Mouse (Mus musculus): ENCODE measurements around the gene Nol10. TPM values are rescaled to one million over a fixed set of nuclear protein-coding genes. Genes with fewer than 3 reads are reported as not detected.

Gene Nol10
- total and polyA plus RNA-seq, 2 experiments from 2014 or later: 2.2 to 7.6 TPM

DNA sequence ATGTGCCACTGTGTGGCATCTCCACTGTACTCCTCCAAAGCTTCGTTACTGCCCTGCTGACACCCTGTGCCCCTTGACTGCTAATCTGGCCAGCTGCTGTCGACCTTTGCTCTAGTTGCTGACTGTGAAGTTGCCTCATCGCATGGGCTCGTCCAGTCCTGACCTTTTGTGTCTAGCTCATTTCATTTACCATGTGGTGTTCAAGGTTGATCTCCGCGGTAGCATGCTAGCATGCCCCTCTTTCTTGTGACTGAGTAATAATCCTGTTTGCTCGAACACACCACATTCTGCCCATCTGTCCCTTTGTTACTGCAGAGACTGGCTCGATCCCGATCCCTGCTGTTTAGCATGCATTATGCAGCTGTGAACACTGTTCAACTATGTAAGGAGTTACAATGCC lies 93.2 kb downstream of the Nol10 start:
- H3K36me3 ChIP-seq (replicated peaks; ENCODE audit: control insufficient read depth, insufficient read depth, low read length): no peaks in the 10 kb centered on the region
- no peak for TF ChIP-seq CTCF (IDR thresholded peaks at IDR 0.05; ENCODE audit: low read depth)
- no peak for TF ChIP-seq EP300 (IDR thresholded peaks at IDR 0.05; ENCODE audit: low read depth)
- no peak overlapping the region for H3K27ac ChIP-seq (ENCODE audit: low read depth)
- ATAC-seq (ENCODE audit: insufficient read depth, low read depth) (no peak), DNase-seq (ENCODE audit: low spot score) (no peak)
- H3K4me2 ChIP-seq (ENCODE audit: low read depth, low read length): no peak overlapping the region
- WGBS: 71% methylated on average over 9 of the region's 9 CpGs
- H3K9me3 ChIP-seq (replicated peaks; ENCODE audit: control insufficient read depth, low read length): no peaks in the 10 kb centered on the region
- H3K9ac ChIP-seq (replicated peaks; ENCODE audit: low read depth, low read length): no peak overlapping the region
- H3K4me1 ChIP-seq (ENCODE audit: control insufficient read depth, insufficient read depth): no peaks in the 10 kb centered on the region
- no peak overlapping the region for H3K4me3 ChIP-seq (ENCODE audit: low read depth, low read length)
- H3K27me3 ChIP-seq (ENCODE audit: control insufficient read depth, insufficient read depth, low read length): no peaks in the 10 kb centered on the region

GRCm38 (mm10) chr12:17444406-17444805 lies 96.1 kb downstream of the Nol10 start:
- H3K9me3 ChIP-seq (replicated peaks; ENCODE audit: control insufficient read depth, low read length): no peaks in the 10 kb centered on the region
- no peak overlapping the region for H3K9ac ChIP-seq (replicated peaks; ENCODE audit: low read depth, low read length)
- H3K36me3 ChIP-seq (replicated peaks; ENCODE audit: control insufficient read depth, insufficient read depth, low read length): no peaks in the 10 kb centered on the region
- WGBS: 60% methylated on average over 11 of the region's 11 CpGs
- peak overlapping the region; percentile 23 for H3K27ac ChIP-seq (ENCODE audit: low read depth)
- 0 out of 2 replicates have a peak, but pooled peaks cover 5% of the 10 kb centered on the region for H3K4me1 ChIP-seq (ENCODE audit: control insufficient read depth, insufficient read depth)
- ATAC-seq (ENCODE audit: insufficient read depth, low read depth): peak; percentile 45; the same call in 1 of the 2 replicates
- H3K4me2 ChIP-seq (ENCODE audit: low read depth, low read length): no peak overlapping the region
- H3K4me3 ChIP-seq (ENCODE audit: low read depth, low read length): no peak overlapping the region
- TF ChIP-seq CTCF (IDR thresholded peaks at IDR 0.05; ENCODE audit: low read depth) (no peak), EP300 (IDR thresholded peaks at IDR 0.05; ENCODE audit: low read depth) (peak; percentile 87; the same call in 1 of the 2 replicates)
- H3K27me3 ChIP-seq (ENCODE audit: control insufficient read depth, insufficient read depth, low read length): 0 out of 2 replicates have a peak, but pooled peaks cover 5% of the 10 kb centered on the region
- peak; percentile 62 for DNase-seq (ENCODE audit: low spot score)

DNA sequence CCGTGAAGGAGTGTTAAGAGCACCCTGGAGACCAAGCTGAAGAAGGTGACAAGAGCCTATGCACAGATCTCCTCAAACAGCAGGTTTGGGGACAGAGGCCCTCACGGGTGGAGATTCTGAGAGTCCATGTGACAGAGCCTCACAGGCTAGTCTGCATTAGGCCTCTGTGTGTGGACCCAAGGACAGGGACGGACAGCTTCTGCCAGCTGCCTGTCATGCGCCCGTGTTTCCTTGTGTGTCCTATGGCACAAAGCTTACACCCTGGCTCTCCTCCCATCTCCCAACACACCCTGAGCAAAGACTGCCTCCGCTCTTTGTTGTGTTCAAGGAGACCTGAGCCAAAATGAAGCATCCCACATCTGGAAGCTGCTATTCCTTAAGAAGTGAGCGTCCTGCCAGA lies 97.0 kb downstream of the Nol10 start:
- Histone ChIP-seq H3K27me3 (ENCODE audit: control insufficient read depth, insufficient read depth, low read length) (0 out of 2 replicates have a peak, but pooled peaks cover 5% of the 10 kb centered on the region), H3K36me3 (replicated peaks; ENCODE audit: control insufficient read depth, insufficient read depth, low read length) (no peaks in the 10 kb centered on the region), H3K9ac (replicated peaks; ENCODE audit: low read depth, low read length) (no peak overlapping the region), H3K9me3 (replicated peaks; ENCODE audit: control insufficient read depth, low read length) (no peaks in the 10 kb centered on the region), H3K27ac (ENCODE audit: low read depth) (no peak overlapping the region; the same call in 1 of the 2 replicates), H3K4me3 (ENCODE audit: low read depth, low read length) (no peak overlapping the region), H3K4me2 (ENCODE audit: low read depth, low read length) (no peak overlapping the region), H3K4me1 (ENCODE audit: control insufficient read depth, insufficient read depth) (0 out of 2 replicates have a peak, but pooled peaks cover 6% of the 10 kb centered on the region)
- 90% methylated on average over 7 of the region's 7 CpGs for WGBS
- ATAC-seq (ENCODE audit: insufficient read depth, low read depth): no peak
- no peak for TF ChIP-seq CTCF (IDR thresholded peaks at IDR 0.05; ENCODE audit: low read depth)
- TF ChIP-seq EP300 (IDR thresholded peaks at IDR 0.05; ENCODE audit: low read depth): no peak
- no peak for DNase-seq (ENCODE audit: low spot score)

DNA sequence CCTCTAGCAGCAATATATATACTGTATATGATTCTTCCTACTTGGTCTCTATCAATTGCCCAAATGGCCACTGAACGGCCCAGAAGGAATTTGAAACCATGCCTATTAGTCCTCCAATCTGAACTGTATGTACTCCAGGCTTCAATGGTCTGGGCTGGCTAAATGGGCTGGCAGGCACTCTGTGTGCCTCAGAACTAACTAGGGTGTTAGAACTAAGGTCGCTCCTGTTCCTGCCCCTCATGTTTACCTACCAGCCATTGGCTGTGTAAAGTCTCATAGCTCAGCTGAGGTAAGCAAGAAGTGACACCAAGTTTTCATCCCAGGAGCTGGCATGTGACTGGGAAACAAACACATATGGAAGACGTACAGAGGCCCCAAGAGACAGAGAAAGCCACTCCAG lies 100.5 kb downstream of the Nol10 start:
- H3K4me3 ChIP-seq (ENCODE audit: low read depth, low read length): no peak overlapping the region
- no peak overlapping the region for H3K27ac ChIP-seq (ENCODE audit: low read depth)
- no peak overlapping the region for H3K9ac ChIP-seq (replicated peaks; ENCODE audit: low read depth, low read length)
- DNase-seq (ENCODE audit: low spot score): no peak
- TF ChIP-seq EP300 (IDR thresholded peaks at IDR 0.05; ENCODE audit: low read depth): no peak
- no peak for TF ChIP-seq CTCF (IDR thresholded peaks at IDR 0.05; ENCODE audit: low read depth)
- 76% methylated on average over 3 of the region's 3 CpGs for WGBS
- H3K4me1 ChIP-seq (ENCODE audit: control insufficient read depth, insufficient read depth): 0 out of 2 replicates have a peak, but pooled peaks cover 6% of the 10 kb centered on the region
- no peaks in the 10 kb centered on the region for H3K36me3 ChIP-seq (replicated peaks; ENCODE audit: control insufficient read depth, insufficient read depth, low read length)
- no peak for ATAC-seq (ENCODE audit: insufficient read depth, low read depth)
- H3K27me3 ChIP-seq (ENCODE audit: control insufficient read depth, insufficient read depth, low read length): 0 out of 2 replicates have a peak, but pooled peaks cover 5% of the 10 kb centered on the region
- no peaks in the 10 kb centered on the region for H3K9me3 ChIP-seq (replicated peaks; ENCODE audit: control insufficient read depth, low read length)
- H3K4me2 ChIP-seq (ENCODE audit: low read depth, low read length): no peak overlapping the region

DNA sequence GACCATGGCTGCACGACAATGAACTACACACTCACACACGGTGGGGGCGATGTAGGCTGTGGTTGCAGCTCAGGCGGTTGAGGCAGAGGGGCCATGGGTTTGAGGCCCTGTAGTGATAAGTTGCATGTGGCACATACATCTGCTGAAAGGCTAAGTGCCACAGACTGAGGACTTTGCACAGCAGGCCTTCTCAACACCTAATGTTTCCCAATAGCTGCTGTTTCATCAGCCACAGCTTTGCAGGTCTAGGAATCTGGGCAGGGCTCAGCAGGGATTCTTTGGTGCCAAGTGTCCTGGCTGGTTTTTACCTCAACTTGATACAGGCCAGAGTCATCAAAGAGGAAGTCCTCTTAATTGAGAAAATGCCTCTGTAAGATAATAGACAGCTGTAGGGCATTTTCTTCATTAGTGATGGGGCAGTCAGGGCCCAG lies 101.4 kb downstream of the Nol10 start:
- Histone ChIP-seq H3K4me2 (ENCODE audit: low read depth, low read length) (no peak overlapping the region), H3K9me3 (replicated peaks; ENCODE audit: control insufficient read depth, low read length) (no peaks in the 10 kb centered on the region), H3K4me3 (ENCODE audit: low read depth, low read length) (no peak overlapping the region), H3K27me3 (ENCODE audit: control insufficient read depth, insufficient read depth, low read length) (0 out of 2 replicates have a peak, but pooled peaks cover 5% of the 10 kb centered on the region), H3K4me1 (ENCODE audit: control insufficient read depth, insufficient read depth) (0 out of 2 replicates have a peak, but pooled peaks cover 6% of the 10 kb centered on the region), H3K9ac (replicated peaks; ENCODE audit: low read depth, low read length) (no peak overlapping the region), H3K27ac (ENCODE audit: low read depth) (no peak overlapping the region), H3K36me3 (replicated peaks; ENCODE audit: control insufficient read depth, insufficient read depth, low read length) (no peaks in the 10 kb centered on the region)
- peak; percentile 59 for ATAC-seq (ENCODE audit: insufficient read depth, low read depth)
- DNase-seq (ENCODE audit: low spot score): no peak
- 34% methylated on average over 4 of the region's 4 CpGs for WGBS
- TF ChIP-seq EP300 (IDR thresholded peaks at IDR 0.05; ENCODE audit: low read depth) (no peak), CTCF (IDR thresholded peaks at IDR 0.05; ENCODE audit: low read depth) (no peak)

- TF ChIP-seq CTCF (IDR thresholded peaks at IDR 0.05; ENCODE audit: low read depth) (no peak), EP300 (IDR thresholded peaks at IDR 0.05; ENCODE audit: low read depth) (no peak)
- DNase-seq (ENCODE audit: low spot score): no peak
- H3K9ac ChIP-seq (replicated peaks; ENCODE audit: low read depth, low read length): no peak overlapping the region
- H3K36me3 ChIP-seq (replicated peaks; ENCODE audit: control insufficient read depth, insufficient read depth, low read length): no peaks in the 10 kb centered on the region
- H3K4me1 ChIP-seq (ENCODE audit: control insufficient read depth, insufficient read depth): 0 out of 2 replicates have a peak, but pooled peaks cover 6% of the 10 kb centered on the region
- no peak overlapping the region for H3K4me2 ChIP-seq (ENCODE audit: low read depth, low read length)
- no peak for ATAC-seq (ENCODE audit: insufficient read depth, low read depth)
- no peak overlapping the region for H3K27ac ChIP-seq (ENCODE audit: low read depth)
- no peak overlapping the region for H3K4me3 ChIP-seq (ENCODE audit: low read depth, low read length)
- H3K27me3 ChIP-seq (ENCODE audit: control insufficient read depth, insufficient read depth, low read length): 0 out of 2 replicates have a peak, but pooled peaks cover 5% of the 10 kb centered on the region
- no peaks in the 10 kb centered on the region for H3K9me3 ChIP-seq (replicated peaks; ENCODE audit: control insufficient read depth, low read length)
- WGBS: 72% methylated on average over 4 of the region's 4 CpGs
These were observed 102.2 kb downstream of the Nol10 start for GRCm38 (mm10) chr12:17450503-17450902.

Data from heart, postnatal 0 days (tissue).